Mouse (Mus musculus): ENCODE measurements around the gene Fam196a.

- TF ChIP-seq CTCF (IDR thresholded peaks at IDR 0.05; ENCODE audit: low read depth, low read length) (no peak), POLR2A (IDR thresholded peaks at IDR 0.05; ENCODE audit: extremely low read depth, insufficient read depth, low read length) (no peak)
These were observed 45.8 kb downstream of the Fam196a start for GRCm38 (mm10) chr7:134892449-134892871.

All from liver, adult 2 months (tissue).